Mouse (Mus musculus) limb, embryonic 12.5 days (tissue): ENCODE results near the gene 1110032A03Rik. TPM values are rescaled to one million over a fixed set of nuclear protein-coding genes. Genes with fewer than 3 reads are reported as not detected.

ENCODE experiments used
- ATAC-seq: fragments of 200-750 bp; cut with Nextera tagmentation; 2 replicates; pipeline ENCODE4 v1.8.0; 2017; ENCODE audit warnings: low read depth, moderate TSS enrichment; ENCODE audit not compliant: insufficient number of reproducible peaks, insufficient read depth, low FRiP score, low TSS enrichment
- H3K27ac ChIP-seq: fragments of 300-500 bp; sonication (generic); 2 replicates; pipeline ENCODE4 v1.5.1; 2016; ENCODE audit warnings: mild to moderate bottlenecking, moderate library complexity
- H3K27me3 ChIP-seq: fragments of 300-500 bp; sonication (generic); 2 replicates; pipeline ENCODE4 v1.6.1; 2016; ENCODE audit warnings: mild to moderate bottlenecking, moderate library complexity
- H3K36me3 ChIP-seq: fragments of 300-500 bp; sonication (generic); 2 replicates; pipeline ENCODE4 v1.6.1; 2016; ENCODE audit warnings: mild to moderate bottlenecking, moderate library complexity
- H3K4me1 ChIP-seq: fragments of 300-500 bp; sonication (generic); replicated peaks from 2 replicates; pipeline ENCODE4 v1.6.1; 2016
- H3K4me2 ChIP-seq: fragments of 300-500 bp; sonication (generic); 2 replicates; pipeline ENCODE4 v1.6.1; 2016; ENCODE audit warnings: mild to moderate bottlenecking, moderate library complexity
- H3K4me3 ChIP-seq: fragments of 300-500 bp; sonication (generic); replicated peaks from 2 replicates; pipeline ENCODE4 v1.5.1; 2016; ENCODE audit warnings: mild to moderate bottlenecking
- H3K9ac ChIP-seq: fragments of 300-500 bp; sonication (generic); replicated peaks from 2 replicates; pipeline ENCODE4 v1.6.1; 2016; ENCODE audit warnings: mild to moderate bottlenecking, moderate library complexity
- H3K9me3 ChIP-seq: fragments of 300-500 bp; sonication (generic); 2 replicates; pipeline ENCODE4 v1.6.1; 2016; ENCODE audit warnings: mild to moderate bottlenecking, moderate library complexity
- WGBS: fragments of 180-500 bp; shearing (Covaris S2); methylation state at CpG from one replicate; pipeline ENCODE4 v1.1.7; 2016; 5-methylcytosine and 5-hydroxymethylcytosine counted together
- polyA plus RNA-seq: library from polyadenylated mRNA; unstranded; fragments of >200 nt; fragmentation: Nextera tagmentation; extraction: Ambion mirVana; gene quantifications from 2 replicates; pipeline ENCODE4 v1.2.1, GENCODE M21; 2016

Gene 1110032A03Rik
- polyA plus RNA-seq: 24.8 and 33.2 TPM in 2 replicates

DNA sequence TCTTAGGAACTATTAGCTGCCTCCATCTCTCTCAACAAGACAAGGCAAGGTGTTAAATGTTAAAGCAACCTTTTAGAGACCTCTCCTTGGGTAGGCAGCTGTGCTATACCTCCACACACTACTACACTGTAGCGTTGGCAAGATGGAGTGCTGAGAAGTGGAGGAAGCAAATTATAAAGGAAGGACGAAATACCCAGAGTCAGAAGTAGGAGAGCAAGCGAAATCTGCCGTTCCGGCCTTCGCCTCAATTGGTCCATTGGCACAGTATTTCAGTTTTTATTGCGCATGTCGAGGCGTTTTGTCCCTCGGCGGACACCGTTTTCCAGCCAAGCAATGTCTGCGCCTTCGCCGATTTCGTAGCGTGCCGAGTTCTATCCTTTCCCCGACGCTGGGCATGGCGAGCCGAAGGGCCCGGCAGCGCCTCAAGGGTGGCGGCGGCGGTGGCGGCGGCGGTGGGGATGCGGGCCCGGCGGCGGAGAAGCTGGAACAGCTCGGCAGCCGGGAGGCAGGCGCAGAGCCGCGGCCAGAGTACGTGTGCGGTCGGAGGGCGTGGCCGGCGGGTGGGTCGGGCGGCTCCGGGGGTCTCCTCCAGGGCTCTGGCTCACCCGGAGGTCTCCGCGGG is at the start of gene 1110032A03Rik, which contains the start of gene Alg9:
TSS of gene 1110032A03Rik (minus strand) at position 530 of the 622 bp plus-strand sequence.
TSS of gene Alg9 (plus strand) at position 29 of the 622 bp plus-strand sequence.
- Histone ChIP-seq H3K9me3 (no peaks in the 10 kb centered on the region), H3K9ac (peak within 1 kb of the TSS; percentile 90), H3K27ac (peak within 1 kb of the TSS; percentile 91), H3K27me3 (no peaks in the 10 kb centered on the region), H3K4me1 (peaks cover 11% of the 10 kb centered on the region), H3K4me3 (peak within 1 kb of the TSS; percentile 93), H3K4me2 (peak within 1 kb of the TSS; percentile 69), H3K36me3 (peaks cover 18% of the 10 kb centered on the region)
- ATAC-seq: peak; percentile 72; the same call in 1 of the 2 replicates
- WGBS: under 1% methylated on average over 49 of the region's 51 CpGs

DNA sequence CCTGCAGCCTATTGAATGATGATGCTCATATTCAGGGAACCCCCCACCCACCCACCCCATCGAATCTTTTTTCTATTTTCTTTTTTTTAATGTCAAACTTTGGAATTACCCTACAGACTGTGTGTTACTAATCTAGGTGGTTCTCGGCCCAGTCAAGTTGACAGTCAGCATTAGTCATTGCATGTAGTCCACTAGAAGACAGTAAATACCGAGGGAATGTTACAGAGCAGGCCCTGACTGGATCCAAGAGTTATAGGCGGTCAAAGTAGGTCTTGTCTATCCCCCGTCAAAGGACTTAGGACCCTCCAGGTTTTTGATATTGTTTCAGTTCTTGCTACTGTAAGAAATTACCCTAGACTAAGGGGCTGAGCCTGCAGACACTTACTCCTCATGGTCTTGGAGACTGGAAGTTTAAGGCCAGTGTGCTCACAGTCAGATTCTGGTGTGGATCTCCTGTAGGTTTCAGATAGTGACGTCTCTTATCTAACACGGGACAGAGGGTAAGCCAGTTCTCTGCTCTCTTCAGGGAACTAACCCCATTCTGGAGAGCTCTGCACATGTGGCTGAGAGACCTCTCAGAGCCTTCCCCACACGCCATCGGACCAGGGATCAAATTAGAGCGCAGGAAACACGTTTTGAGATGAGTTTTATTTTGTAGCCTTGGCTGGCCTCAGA is 48.6 kb upstream of the 1110032A03Rik start:
- no peak overlapping the region for H3K27ac ChIP-seq
- peaks cover 59% of the 10 kb centered on the region for H3K36me3 ChIP-seq
- no peak overlapping the region for H3K9ac ChIP-seq
- whole genome bisulfite sequencing: 86% methylated on average over 11 of the region's 11 CpGs
- H3K27me3 ChIP-seq: no peaks in the 10 kb centered on the region
- H3K4me3 ChIP-seq: no peak overlapping the region
- H3K9me3 ChIP-seq: no peaks in the 10 kb centered on the region
- ATAC-seq: no peak
- H3K4me1 ChIP-seq: no peaks in the 10 kb centered on the region
- H3K4me2 ChIP-seq: no peak overlapping the region

DNA sequence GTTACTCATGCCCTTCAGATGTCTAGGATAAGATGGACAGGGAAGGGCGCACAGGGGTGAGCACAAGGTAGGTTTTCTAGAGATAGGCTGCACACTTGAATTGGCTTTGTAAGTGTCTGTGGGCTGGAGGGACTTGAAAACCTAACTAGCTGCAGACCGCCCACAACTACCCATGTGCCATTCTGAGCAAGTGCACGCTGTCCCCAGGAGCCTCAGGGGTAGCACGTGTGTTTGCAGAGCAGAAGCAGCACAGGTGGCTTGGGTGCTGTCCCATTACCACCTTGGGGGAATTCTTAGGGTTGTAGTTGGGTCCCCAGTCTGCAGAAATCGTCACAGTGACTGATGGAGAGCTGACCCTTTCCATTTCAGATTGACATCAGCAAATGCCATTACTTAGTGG is 46.9 kb upstream of the 1110032A03Rik start:
- H3K27ac ChIP-seq: no peak overlapping the region
- no peak overlapping the region for H3K9ac ChIP-seq
- no peak overlapping the region for H3K4me3 ChIP-seq
- WGBS: 93% methylated on average over 5 of the region's 5 CpGs
- H3K4me2 ChIP-seq: no peak overlapping the region
- H3K36me3 ChIP-seq: peaks cover 58% of the 10 kb centered on the region
- ATAC-seq: no peak
- H3K9me3 ChIP-seq: no peaks in the 10 kb centered on the region
- H3K4me1 ChIP-seq: no peaks in the 10 kb centered on the region
- H3K27me3 ChIP-seq: no peaks in the 10 kb centered on the region

DNA sequence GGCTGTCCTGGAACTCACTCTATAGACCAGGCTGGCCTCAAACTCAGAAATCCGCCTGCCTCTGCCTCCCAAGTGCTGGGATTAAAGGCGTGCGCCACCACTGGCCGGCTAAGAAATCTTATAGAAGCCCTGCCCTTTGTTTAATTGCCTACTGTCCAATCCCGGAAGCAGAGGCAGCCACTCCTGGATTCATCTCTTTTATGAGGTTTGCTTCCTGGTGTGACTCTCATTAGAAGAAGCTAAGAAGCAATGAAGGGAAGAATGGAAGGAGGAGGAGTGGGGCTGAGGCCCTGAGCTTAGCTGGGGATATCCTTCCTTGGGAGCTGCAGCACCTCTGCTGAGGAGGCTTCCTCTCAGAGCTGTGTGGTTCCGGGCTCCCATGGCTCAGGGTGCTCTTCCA is 46.3 kb upstream of the 1110032A03Rik start:
- no peak for ATAC-seq
- Histone ChIP-seq H3K9ac (no peak overlapping the region), H3K27ac (no peak overlapping the region), H3K9me3 (no peaks in the 10 kb centered on the region), H3K4me3 (no peak overlapping the region), H3K27me3 (no peaks in the 10 kb centered on the region), H3K4me2 (no peak overlapping the region), H3K4me1 (no peaks in the 10 kb centered on the region), H3K36me3 (peaks cover 62% of the 10 kb centered on the region)
- 91% methylated on average over 6 of the region's 6 CpGs for WGBS

DNA sequence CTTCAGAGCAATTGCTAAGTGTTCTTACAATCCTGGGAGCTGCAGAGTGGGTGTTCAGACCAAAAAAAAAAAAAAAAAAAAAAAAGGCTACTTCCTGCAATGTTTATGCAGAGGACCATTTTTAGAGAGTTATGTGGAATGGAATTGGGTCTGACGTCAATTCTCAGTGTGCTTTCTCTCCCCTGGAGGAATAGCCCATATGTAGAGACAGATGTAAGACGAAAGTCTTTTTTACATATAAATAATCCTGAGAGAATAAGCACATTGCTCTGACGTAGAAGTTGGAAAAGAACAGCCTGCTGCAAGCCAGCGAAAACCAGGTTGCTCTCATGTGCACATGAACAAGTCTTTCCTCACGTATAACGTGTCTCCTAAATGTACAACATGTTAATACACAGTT is 44.4 kb upstream of the 1110032A03Rik start:
- no peak for ATAC-seq
- Histone ChIP-seq H3K27me3 (no peaks in the 10 kb centered on the region), H3K27ac (no peak overlapping the region), H3K9ac (no peak overlapping the region), H3K4me2 (no peak overlapping the region), H3K9me3 (no peaks in the 10 kb centered on the region), H3K36me3 (peaks cover 68% of the 10 kb centered on the region), H3K4me1 (no peaks in the 10 kb centered on the region), H3K4me3 (no peak overlapping the region)
- 94% methylated on average over 6 of the region's 6 CpGs for WGBS

DNA sequence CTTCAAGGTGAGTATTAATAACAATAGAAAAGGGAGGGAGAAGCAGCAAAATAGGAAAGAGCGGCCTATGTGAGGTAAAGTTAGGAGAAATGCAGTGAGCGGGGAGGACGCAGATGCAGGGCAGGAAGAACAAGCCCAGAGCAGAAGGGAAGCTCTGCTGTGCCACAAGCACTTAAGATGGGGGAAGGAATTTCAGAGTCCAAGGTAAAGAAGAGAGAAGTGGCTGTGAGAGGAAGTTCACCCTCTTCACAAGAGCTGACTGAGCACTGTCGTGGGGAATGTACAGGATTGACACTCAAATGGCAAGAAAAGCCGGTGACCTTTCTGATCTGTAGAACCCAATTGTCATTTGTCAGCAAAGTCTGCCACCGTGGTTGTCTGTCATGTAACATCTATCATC is 42.7 kb upstream of the 1110032A03Rik start:
- Histone ChIP-seq H3K4me1 (no peaks in the 10 kb centered on the region), H3K4me2 (no peak overlapping the region), H3K27ac (no peak overlapping the region), H3K27me3 (no peaks in the 10 kb centered on the region), H3K9ac (no peak overlapping the region), H3K9me3 (no peaks in the 10 kb centered on the region), H3K36me3 (peaks cover 71% of the 10 kb centered on the region), H3K4me3 (no peak overlapping the region)
- ATAC-seq: no peak
- WGBS: 93% methylated on average over 6 of the region's 6 CpGs

DNA sequence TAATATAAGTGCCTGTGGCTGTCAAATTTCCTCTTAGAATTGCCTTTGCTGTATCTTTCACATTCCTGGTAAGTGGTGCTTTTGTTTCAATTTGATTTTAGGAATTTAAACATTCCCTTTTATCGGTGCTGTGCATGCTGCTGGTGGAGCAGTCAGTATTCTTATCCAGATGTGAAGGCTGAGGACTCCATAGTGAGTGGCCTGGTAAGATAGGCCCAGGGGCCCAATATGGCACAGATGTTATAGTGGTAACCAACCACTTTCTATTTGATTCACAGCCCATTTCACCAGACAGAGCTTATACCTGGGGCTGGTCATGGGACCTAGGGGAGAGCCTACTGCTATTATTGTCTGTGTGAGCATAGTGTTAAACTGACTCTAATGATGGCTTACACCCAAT is 41.2 kb upstream of the 1110032A03Rik start:
- Histone ChIP-seq H3K9me3 (no peaks in the 10 kb centered on the region), H3K9ac (no peak overlapping the region), H3K36me3 (peaks cover 69% of the 10 kb centered on the region), H3K4me3 (no peak overlapping the region), H3K4me1 (no peaks in the 10 kb centered on the region), H3K4me2 (no peak overlapping the region), H3K27me3 (no peaks in the 10 kb centered on the region), H3K27ac (no peak overlapping the region)
- 92% methylated on average over 1 of the region's 1 CpGs for WGBS
- ATAC-seq: no peak

DNA sequence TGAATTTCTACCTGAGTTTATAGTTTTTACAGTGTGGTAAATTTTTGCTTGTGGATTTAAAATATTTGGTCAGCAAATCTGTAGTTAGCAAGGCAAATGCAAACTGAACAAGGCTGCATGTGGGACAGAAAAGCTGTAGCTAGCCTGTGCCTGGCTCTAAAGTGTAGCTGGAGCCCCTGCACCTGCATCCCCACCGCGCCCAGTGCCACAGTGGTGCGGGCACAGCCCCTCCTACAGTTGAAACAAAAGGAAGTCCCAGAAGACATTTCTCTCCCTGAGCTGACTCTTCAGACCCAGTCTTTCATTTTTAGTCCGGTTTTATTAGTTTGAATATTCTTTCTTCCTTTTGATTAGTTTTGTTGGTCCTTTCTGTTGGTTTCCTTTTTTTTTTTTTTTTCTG is 40.3 kb upstream of the 1110032A03Rik start:
- H3K9me3 ChIP-seq: no peaks in the 10 kb centered on the region
- H3K4me3 ChIP-seq: no peak overlapping the region
- H3K36me3 ChIP-seq: peaks cover 69% of the 10 kb centered on the region
- WGBS: 100% methylated on average over 4 of the region's 4 CpGs
- no peaks in the 10 kb centered on the region for H3K4me1 ChIP-seq
- no peak for ATAC-seq
- no peak overlapping the region for H3K27ac ChIP-seq
- H3K9ac ChIP-seq: no peak overlapping the region
- H3K4me2 ChIP-seq: no peak overlapping the region
- H3K27me3 ChIP-seq: no peaks in the 10 kb centered on the region

DNA sequence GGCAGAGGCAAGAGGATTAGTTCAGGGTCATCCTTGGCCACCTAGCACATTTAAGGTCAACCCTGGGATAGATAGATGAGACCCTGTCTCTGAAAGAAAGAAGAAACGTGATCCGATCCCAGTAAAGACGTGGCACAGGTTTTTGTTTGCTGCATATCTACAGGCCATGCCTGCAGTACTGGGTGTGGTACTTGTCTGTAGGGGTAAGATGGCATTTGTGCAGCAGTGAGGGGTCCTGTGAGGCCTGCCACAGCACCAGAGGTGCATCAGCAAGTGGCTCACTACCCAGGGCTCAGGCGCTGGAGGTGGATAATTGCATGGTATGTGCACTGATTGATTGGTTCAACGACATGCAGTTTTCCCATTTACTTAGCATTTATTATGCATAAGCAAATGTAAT is 38.5 kb upstream of the 1110032A03Rik start:
- no peak for ATAC-seq
- Histone ChIP-seq H3K4me2 (no peak overlapping the region), H3K9ac (no peak overlapping the region), H3K4me1 (no peaks in the 10 kb centered on the region), H3K36me3 (peaks cover 77% of the 10 kb centered on the region), H3K9me3 (no peaks in the 10 kb centered on the region), H3K4me3 (no peak overlapping the region), H3K27me3 (no peaks in the 10 kb centered on the region), H3K27ac (no peak overlapping the region)
- WGBS: 93% methylated on average over 5 of the region's 5 CpGs

DNA sequence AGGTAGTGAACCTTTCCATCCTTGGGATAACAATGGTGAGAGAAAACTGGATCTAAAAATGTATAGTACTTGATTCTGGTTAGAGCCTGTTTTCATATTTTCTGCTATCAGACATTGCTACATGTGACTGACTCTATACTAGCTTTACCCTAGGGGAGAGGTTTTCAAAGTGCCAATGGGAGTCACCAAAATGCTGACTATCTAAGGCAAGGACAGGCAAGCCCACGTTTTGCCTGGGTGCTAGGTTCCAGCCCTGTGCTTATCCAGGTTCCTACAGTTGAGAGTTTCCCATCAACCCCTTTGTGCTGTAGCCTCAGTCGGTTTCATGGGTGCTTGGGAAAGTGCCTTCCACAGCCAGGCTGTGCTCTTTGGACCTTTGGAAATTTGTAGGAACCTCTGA is 36.4 kb upstream of the 1110032A03Rik start:
- Histone ChIP-seq H3K4me1 (no peaks in the 10 kb centered on the region), H3K27ac (no peak overlapping the region), H3K27me3 (no peaks in the 10 kb centered on the region), H3K9me3 (no peaks in the 10 kb centered on the region), H3K9ac (no peak overlapping the region), H3K4me2 (no peak overlapping the region), H3K4me3 (no peak overlapping the region), H3K36me3 (peaks cover 83% of the 10 kb centered on the region)
- 71% methylated on average over 2 of the region's 2 CpGs for WGBS
- no peak for ATAC-seq

DNA sequence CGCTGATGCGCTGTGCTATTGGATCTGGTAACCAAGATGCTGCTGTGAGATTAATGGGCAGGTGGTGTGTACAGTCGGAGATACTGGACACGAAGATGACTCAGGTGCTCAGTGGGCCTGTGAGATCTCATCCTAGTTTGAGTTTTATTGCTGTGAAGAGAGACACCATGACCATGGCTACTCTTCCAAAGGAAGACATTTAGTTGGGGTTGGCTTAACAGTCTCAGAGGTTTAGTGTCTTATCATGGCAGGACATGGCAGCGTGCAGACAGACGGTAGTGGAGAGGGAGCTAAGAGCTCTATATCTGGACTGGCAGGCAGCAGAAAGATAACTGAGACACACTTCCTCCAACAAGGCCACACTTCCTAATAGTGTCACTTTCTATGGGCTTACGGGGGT is 35.9 kb upstream of the 1110032A03Rik start:
- 97% methylated on average over 7 of the region's 7 CpGs for WGBS
- no peak overlapping the region for H3K4me3 ChIP-seq
- no peaks in the 10 kb centered on the region for H3K4me1 ChIP-seq
- no peaks in the 10 kb centered on the region for H3K27me3 ChIP-seq
- H3K36me3 ChIP-seq: peaks cover 83% of the 10 kb centered on the region
- H3K27ac ChIP-seq: no peak overlapping the region
- ATAC-seq: no peak
- H3K9me3 ChIP-seq: no peaks in the 10 kb centered on the region
- H3K9ac ChIP-seq: no peak overlapping the region
- H3K4me2 ChIP-seq: no peak overlapping the region

DNA sequence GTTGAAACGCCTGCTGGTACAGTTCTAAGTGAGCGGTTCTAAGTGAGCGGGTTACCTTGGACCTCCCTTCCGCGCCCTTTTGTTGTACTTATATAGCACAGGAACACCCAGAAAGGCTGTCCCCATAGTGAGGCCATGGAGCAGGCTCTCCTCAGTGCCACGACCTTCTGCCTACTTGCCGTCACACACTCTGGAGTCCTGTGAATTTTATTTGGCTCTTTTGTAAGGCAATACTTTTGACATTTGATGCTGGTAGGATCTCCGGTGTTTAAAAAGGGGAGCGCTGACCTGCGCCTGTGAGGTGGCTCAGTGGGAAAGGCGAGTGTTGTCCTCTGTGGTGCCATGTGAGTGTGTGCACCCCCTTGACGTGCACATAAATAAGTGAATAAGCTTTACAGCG is 33.8 kb upstream of the 1110032A03Rik start:
- Histone ChIP-seq H3K4me1 (no peaks in the 10 kb centered on the region), H3K9ac (no peak overlapping the region), H3K9me3 (no peaks in the 10 kb centered on the region), H3K27ac (no peak overlapping the region), H3K36me3 (peaks cover 92% of the 10 kb centered on the region), H3K4me2 (no peak overlapping the region), H3K4me3 (no peak overlapping the region), H3K27me3 (no peaks in the 10 kb centered on the region)
- 86% methylated on average over 13 of the region's 13 CpGs for WGBS
- ATAC-seq: no peak
